Mouse (Mus musculus): ENCODE results near the gene Smad3. TPM values are rescaled to one million over a fixed set of nuclear protein-coding genes. Genes with fewer than 3 reads are reported as not detected.

The Smad3 gene
- polyA plus RNA-seq, 1 experiment from 2014 or later: 27.7 TPM

DNA sequence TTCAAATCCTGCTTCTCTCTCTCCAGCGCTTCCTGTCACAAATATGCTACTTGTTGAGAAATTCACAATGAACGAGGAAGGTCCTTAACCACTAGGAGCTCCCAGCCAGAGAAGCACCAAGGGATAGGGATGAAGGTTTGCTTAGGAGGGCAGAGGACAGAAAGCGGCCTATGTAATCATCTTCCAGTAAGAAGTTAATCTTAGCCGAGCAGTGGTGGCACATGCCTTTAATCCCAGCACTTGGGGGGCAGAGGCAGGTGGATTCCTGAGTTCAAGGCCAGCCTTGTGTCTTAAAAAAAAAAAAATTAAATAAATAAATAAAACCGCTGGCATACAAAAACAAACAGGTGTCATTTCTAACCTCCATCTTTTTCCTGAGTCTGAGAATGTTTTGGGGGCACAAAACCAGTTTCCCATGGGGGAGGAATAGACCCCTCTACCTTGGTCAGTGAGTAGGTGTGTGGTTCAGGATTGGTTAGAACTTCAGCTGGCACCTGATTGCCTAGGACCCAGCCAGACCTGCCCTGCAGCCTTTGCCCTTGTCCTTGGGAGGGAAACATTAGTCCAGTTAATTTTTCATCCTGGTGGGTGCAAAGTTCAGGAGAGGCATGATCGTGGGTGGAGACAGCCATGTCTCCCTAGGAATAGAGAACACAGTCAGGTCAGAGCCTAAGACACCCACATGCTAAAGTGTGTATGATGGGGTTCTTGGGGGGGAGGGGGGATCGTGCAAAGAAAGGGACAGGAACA is 2.4 kb upstream of the Smad3 start:
- H3K4me1 ChIP-seq: peaks cover 33% of the 10 kb centered on the region
- H3K27me3 ChIP-seq (ENCODE audit: low read depth, poor library complexity, severe bottlenecking): no peaks in the 10 kb centered on the region
- peak overlapping the region; percentile 96; the same call in 1 of the 2 replicates for H3K27ac ChIP-seq
- H3K4me3 ChIP-seq: no peak overlapping the region
- 0 out of 2 replicates have a peak, but pooled peaks cover 1% of the 10 kb centered on the region for H3K36me3 ChIP-seq
- WGBS: 86% methylated on average over 7 of the region's 7 CpGs
- no peak for DNase-seq (ENCODE audit: low spot score)
- no peaks in the 10 kb centered on the region for H3K9me3 ChIP-seq (replicated peaks)

GRCm38 (mm10) chr9:63758641-63759391 is 1.0 kb upstream of the Smad3 start:
- WGBS: under 1% methylated on average over 23 of the region's 23 CpGs
- H3K36me3 ChIP-seq: peaks cover 11% of the 10 kb centered on the region; the same call in 1 of the 2 replicates
- H3K27me3 ChIP-seq (ENCODE audit: low read depth, poor library complexity, severe bottlenecking): no peaks in the 10 kb centered on the region
- H3K4me3 ChIP-seq: peak overlapping the region; percentile 69
- DNase-seq (ENCODE audit: low spot score): peak; percentile 79
- peaks cover 46% of the 10 kb centered on the region for H3K4me1 ChIP-seq
- H3K27ac ChIP-seq: peak overlapping the region; percentile 96
- no peaks in the 10 kb centered on the region for H3K9me3 ChIP-seq (replicated peaks)

- no peaks in the 10 kb centered on the region for H3K27me3 ChIP-seq (ENCODE audit: low read depth, poor library complexity, severe bottlenecking)
- peak overlapping the region; percentile 96 for H3K27ac ChIP-seq
- no peak for DNase-seq (ENCODE audit: low spot score)
- peaks cover 59% of the 10 kb centered on the region for H3K4me1 ChIP-seq
- H3K36me3 ChIP-seq: peaks cover 15% of the 10 kb centered on the region; the same call in 1 of the 2 replicates
- no peaks in the 10 kb centered on the region for H3K9me3 ChIP-seq (replicated peaks)
- peak overlapping the region; percentile 69 for H3K4me3 ChIP-seq
- under 1% methylated on average over 26 of the region's 26 CpGs for WGBS
Measured at GRCm38 (mm10) chr9:63757462-63757772, 377 bp downstream of the Smad3 start.

GRCm38 (mm10) chr9:63756581-63757461 is 973 bp downstream of the Smad3 start:
- Histone ChIP-seq H3K27ac (peak overlapping the region; percentile 96), H3K9me3 (replicated peaks) (no peaks in the 10 kb centered on the region), H3K4me3 (peak overlapping the region; percentile 69), H3K36me3 (peaks cover 15% of the 10 kb centered on the region; the same call in 1 of the 2 replicates), H3K4me1 (peaks cover 64% of the 10 kb centered on the region), H3K27me3 (ENCODE audit: low read depth, poor library complexity, severe bottlenecking) (no peaks in the 10 kb centered on the region)
- under 1% methylated on average over 47 of the region's 47 CpGs for WGBS
- peak; percentile 81 for DNase-seq (ENCODE audit: low spot score)

DNA sequence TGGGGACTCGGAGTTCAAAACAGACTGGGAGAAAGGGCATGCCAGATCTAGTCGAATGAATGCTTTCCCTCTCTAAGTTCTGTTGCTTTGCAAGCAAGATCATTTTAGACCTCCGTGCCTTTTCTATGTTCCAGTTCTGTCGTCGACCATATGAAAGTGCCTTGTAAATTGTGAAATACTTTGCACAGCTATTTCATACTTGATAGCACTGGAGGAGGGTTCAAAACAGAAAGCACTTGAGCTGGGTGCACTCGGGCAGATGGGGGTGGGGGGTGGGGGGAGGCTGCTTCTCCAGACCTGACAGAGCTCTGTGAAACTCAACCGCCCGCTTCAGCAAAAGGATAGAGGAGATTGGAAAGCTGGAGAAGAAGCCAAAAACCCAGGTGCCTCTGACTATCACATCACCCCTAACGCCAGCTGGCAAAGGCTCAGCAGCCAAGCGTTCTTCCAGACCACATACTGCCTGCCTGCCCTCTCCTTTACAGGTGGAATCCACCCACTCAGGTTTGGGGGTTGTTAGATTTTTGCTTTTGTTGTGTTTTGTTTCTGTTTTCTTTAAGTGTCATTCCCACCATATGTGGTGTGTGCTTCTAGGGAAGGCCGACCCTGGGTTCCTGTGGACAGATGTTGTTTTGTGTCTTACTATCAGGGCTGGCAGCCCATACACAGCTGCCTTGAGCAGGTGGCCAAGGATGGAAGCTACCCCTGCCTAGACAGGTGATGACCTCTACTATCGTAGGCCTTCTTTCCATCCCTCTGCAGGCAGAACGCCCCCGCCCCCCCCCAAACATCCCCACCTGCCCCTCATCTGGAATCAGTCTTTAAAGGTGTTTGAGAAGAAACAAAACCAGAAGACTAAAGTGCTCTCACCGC is 1.9 kb downstream of the Smad3 start:
- H3K27me3 ChIP-seq (ENCODE audit: low read depth, poor library complexity, severe bottlenecking): no peaks in the 10 kb centered on the region
- H3K27ac ChIP-seq: peak overlapping the region; percentile 96
- no peak for DNase-seq (ENCODE audit: low spot score)
- peaks cover 19% of the 10 kb centered on the region; the same call in 1 of the 2 replicates for H3K36me3 ChIP-seq
- no peaks in the 10 kb centered on the region for H3K9me3 ChIP-seq (replicated peaks)
- 48% methylated on average over 15 of the region's 15 CpGs for WGBS
- H3K4me3 ChIP-seq: peak overlapping the region; percentile 69
- H3K4me1 ChIP-seq: peaks cover 72% of the 10 kb centered on the region

- Histone ChIP-seq H3K36me3 (peaks cover 19% of the 10 kb centered on the region; the same call in 1 of the 2 replicates), H3K4me3 (peak overlapping the region; percentile 69), H3K27me3 (ENCODE audit: low read depth, poor library complexity, severe bottlenecking) (no peaks in the 10 kb centered on the region), H3K9me3 (replicated peaks) (no peaks in the 10 kb centered on the region), H3K4me1 (peaks cover 76% of the 10 kb centered on the region), H3K27ac (peak overlapping the region; percentile 43)
- no peak for DNase-seq (ENCODE audit: low spot score)
- 74% methylated on average over 23 of the region's 23 CpGs for WGBS
Measured at GRCm38 (mm10) chr9:63754556-63755510, 3.0 kb downstream of the Smad3 start.

- Histone ChIP-seq H3K27me3 (ENCODE audit: low read depth, poor library complexity, severe bottlenecking) (no peaks in the 10 kb centered on the region), H3K9me3 (replicated peaks) (no peaks in the 10 kb centered on the region), H3K27ac (peak overlapping the region; percentile 43; the same call in 1 of the 2 replicates), H3K4me3 (peak overlapping the region; percentile 69), H3K36me3 (peaks cover 19% of the 10 kb centered on the region; the same call in 1 of the 2 replicates), H3K4me1 (peaks cover 76% of the 10 kb centered on the region)
- 80% methylated on average over 5 of the region's 5 CpGs for WGBS
- DNase-seq (ENCODE audit: low spot score): no peak
Measured at GRCm38 (mm10) chr9:63754039-63754438, 3.8 kb downstream of the Smad3 start.

DNA sequence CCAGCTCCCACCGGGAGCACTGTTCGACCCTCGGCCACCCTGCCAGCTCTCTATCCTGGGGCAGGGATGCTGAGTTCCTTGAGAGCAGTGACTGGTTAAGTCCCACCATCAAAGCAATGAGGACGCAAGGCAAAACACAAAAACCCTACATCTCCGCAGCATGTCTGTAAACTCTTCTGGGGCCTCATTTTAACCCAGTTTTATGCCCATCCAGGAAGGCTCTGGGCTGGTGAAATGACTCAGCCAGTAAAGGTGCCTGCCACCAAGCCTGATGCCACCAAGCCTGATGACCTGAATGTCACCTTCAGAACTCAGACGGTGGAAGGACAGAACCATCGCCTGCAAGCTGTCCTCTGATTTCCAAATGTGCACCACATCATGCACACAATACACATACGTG is 4.4 kb downstream of the Smad3 start:
- WGBS: 81% methylated on average over 8 of the region's 8 CpGs
- no peaks in the 10 kb centered on the region for H3K9me3 ChIP-seq (replicated peaks)
- H3K27me3 ChIP-seq (ENCODE audit: low read depth, poor library complexity, severe bottlenecking): no peaks in the 10 kb centered on the region
- H3K4me3 ChIP-seq: no peak overlapping the region
- DNase-seq (ENCODE audit: low spot score): no peak
- H3K27ac ChIP-seq: no peak overlapping the region
- H3K4me1 ChIP-seq: peaks cover 76% of the 10 kb centered on the region
- peaks cover 19% of the 10 kb centered on the region; the same call in 1 of the 2 replicates for H3K36me3 ChIP-seq

GRCm38 (mm10) chr9:63752576-63752975 is 5.2 kb downstream of the Smad3 start:
- DNase-seq (ENCODE audit: low spot score): no peak
- WGBS: 69% methylated on average over 7 of the region's 7 CpGs
- peaks cover 84% of the 10 kb centered on the region for H3K4me1 ChIP-seq
- no peaks in the 10 kb centered on the region for H3K9me3 ChIP-seq (replicated peaks)
- H3K27me3 ChIP-seq (ENCODE audit: low read depth, poor library complexity, severe bottlenecking): no peaks in the 10 kb centered on the region
- no peak overlapping the region for H3K4me3 ChIP-seq
- no peak overlapping the region for H3K27ac ChIP-seq
- peaks cover 19% of the 10 kb centered on the region; the same call in 1 of the 2 replicates for H3K36me3 ChIP-seq

GRCm38 (mm10) chr9:63751325-63751724 is 6.5 kb downstream of the Smad3 start:
- Histone ChIP-seq H3K27ac (no peak overlapping the region), H3K4me1 (peaks cover 94% of the 10 kb centered on the region), H3K27me3 (ENCODE audit: low read depth, poor library complexity, severe bottlenecking) (no peaks in the 10 kb centered on the region), H3K9me3 (replicated peaks) (no peaks in the 10 kb centered on the region), H3K4me3 (no peak overlapping the region), H3K36me3 (peaks cover 19% of the 10 kb centered on the region; the same call in 1 of the 2 replicates)
- WGBS: 69% methylated on average over 4 of the region's 4 CpGs
- no peak for DNase-seq (ENCODE audit: low spot score)
